In genomic region chr6:84009172-84009872, GRCm38 (mm10) we compare ENCODE assay signal across 9 mouse cellular contexts. TPM values are rescaled to one million over a fixed set of nuclear protein-coding genes. Genes with fewer than 3 reads are reported as not detected.
DNase-seq lines count a peak whose midpoint lies in the region; ATAC-seq and TF ChIP-seq lines count a peak whose summit lies in the region.
"Had no signal": no experiment of that assay in that cellular context is flagged by ENCODE, and none has a peak within 500 bp of the region (broad histone marks: within the 10 kb centered on the region; RNA-seq: fewer than 3 reads in every experiment).

No protein-coding gene starts in this region.

- TF ChIP-seq CTCF in hindbrain, postnatal 0 days (IDR thresholded peaks at IDR 0.05; ENCODE audit: low read depth) = no peak

- peaks cover 31% of the 10 kb centered on the region for H3K4me1 ChIP-seq in forebrain, embryonic 12.5 days
- H3K4me1 ChIP-seq in hindbrain, postnatal 0 days (ENCODE audit: insufficient read depth, low read length) = peaks cover 17% of the 10 kb centered on the region
- H3K4me1 ChIP-seq in midbrain, embryonic 13.5 days (replicated peaks) = peaks cover 29% of the 10 kb centered on the region

- peak; percentile 13 for DNase-seq in adrenal gland, postnatal 14 days
- DNase-seq in adrenal gland, postnatal 25 days = no peak
- no peak for DNase-seq in hindbrain, postnatal 0 days (ENCODE audit: low spot score)
- DNase-seq in frontal cortex, postnatal 14 days (ENCODE audit: low spot score in 2 of 2) = no peak
- DNase-seq in right cerebral cortex, postnatal 4 days = no peak
- DNase-seq in urinary bladder, postnatal 4 days (ENCODE audit: low spot score in 2 of 2) = no peak

- H3K9me3 ChIP-seq in forebrain, embryonic 12.5 days = no peaks in the 10 kb centered on the region
- H3K9me3 ChIP-seq in hindbrain, postnatal 0 days (ENCODE audit: low read length) = no peaks in the 10 kb centered on the region
- no peaks in the 10 kb centered on the region for H3K9me3 ChIP-seq in midbrain, embryonic 13.5 days

- peak overlapping the region; percentile 83 for H3K4me2 ChIP-seq in forebrain, embryonic 12.5 days
- peak overlapping the region; percentile 87 for H3K4me2 ChIP-seq in hindbrain, postnatal 0 days (ENCODE audit: low read depth, low read length)
- peak overlapping the region; percentile 87 for H3K4me2 ChIP-seq in midbrain, embryonic 13.5 days (replicated peaks)

- no peak for ATAC-seq in forebrain, embryonic 12.5 days (ENCODE audit: low FRiP score)
- ATAC-seq in hindbrain, postnatal 0 days = 0 out of 2 replicates have a peak, but pooled peaks have one; percentile 2
- ATAC-seq in midbrain, embryonic 13.5 days = no peak; the same call in 1 of the 2 replicates

- H3K9ac ChIP-seq in forebrain, embryonic 12.5 days = peak overlapping the region; percentile 42; the same call in 1 of the 2 replicates
- peak overlapping the region; percentile 22; the same call in 1 of the 2 replicates for H3K9ac ChIP-seq in hindbrain, postnatal 0 days (replicated peaks; ENCODE audit: low read length)
- H3K9ac ChIP-seq in midbrain, embryonic 13.5 days (replicated peaks) = peak overlapping the region; percentile 62; the same call in 1 of the 2 replicates

- peaks cover 17% of the 10 kb centered on the region for H3K27me3 ChIP-seq in forebrain, embryonic 12.5 days
- no peaks in the 10 kb centered on the region for H3K27me3 ChIP-seq in hindbrain, postnatal 0 days (ENCODE audit: insufficient read depth, low read length)
- H3K27me3 ChIP-seq in midbrain, embryonic 13.5 days = peaks cover 10% of the 10 kb centered on the region

- peak overlapping the region; percentile 44 for H3K4me3 ChIP-seq in forebrain, embryonic 12.5 days (replicated peaks)
- peak overlapping the region; percentile 38 for H3K4me3 ChIP-seq in hindbrain, postnatal 0 days (ENCODE audit: low read length)
- peak overlapping the region; percentile 48 for H3K4me3 ChIP-seq in midbrain, embryonic 13.5 days (replicated peaks)

- no peaks in the 10 kb centered on the region for H3K36me3 ChIP-seq in forebrain, embryonic 12.5 days (replicated peaks)
- no peaks in the 10 kb centered on the region for H3K36me3 ChIP-seq in hindbrain, postnatal 0 days (ENCODE audit: insufficient read depth, low read length)
- H3K36me3 ChIP-seq in midbrain, embryonic 13.5 days = no peaks in the 10 kb centered on the region

- WGBS in forebrain, embryonic 12.5 days = 27% methylated on average over 8 of the region's 8 CpGs
- 35% methylated on average over 8 of the region's 8 CpGs for WGBS in hindbrain, postnatal 0 days
- WGBS in midbrain, embryonic 13.5 days = 21% methylated on average over 8 of the region's 8 CpGs

- H3K27ac ChIP-seq in forebrain, embryonic 12.5 days = no peak overlapping the region
- no peak overlapping the region for H3K27ac ChIP-seq in hindbrain, postnatal 0 days
- H3K27ac ChIP-seq in midbrain, embryonic 13.5 days = no peak overlapping the region

RNA-seq across cellular contexts. Expression of gene Dysf, which starts 0.9 kb away (rescaled TPM):
- total RNA-seq in adrenal gland, postnatal 14 days (2021) = 42.4 and 49.2 TPM in 2 replicates
- 48.0 and 57.7 TPM in 2 replicates for total RNA-seq in adrenal gland, postnatal 25 days (2021)
- polyA plus RNA-seq in forebrain, embryonic 12.5 days (2016; fragmentation: Nextera tagmentation; extraction: Ambion mirVana) = 3.7 and 4.3 TPM in 2 replicates
- total RNA-seq in hindbrain, postnatal 0 days (2014; rRNA removed) = 1.9 and 2.4 TPM in 2 replicates
- polyA plus RNA-seq in hindbrain, postnatal 0 days (2015; fragmentation: Nextera tagmentation; extraction: Ambion mirVana) = 1.6 and 2.0 TPM in 2 replicates
- polyA plus RNA-seq in midbrain, embryonic 13.5 days (2015; fragmentation: Nextera tagmentation; extraction: Ambion mirVana) = 2.0 and 2.6 TPM in 2 replicates
- total RNA-seq: common myeloid progenitor, adult 5-6 weeks had no signal

Comparison
In these comparisons a context has a peak if more than half of its experiments do, and no peak if none do; other contexts are left out.
1. RNA of gene Dysf, which starts 0.9 kb away (total RNA-seq): 42.4 to 49.2 TPM in adrenal gland, postnatal 14 days and 48.0 to 57.7 TPM in adrenal gland, postnatal 25 days; 1.9 to 2.4 TPM in hindbrain, postnatal 0 days; every median in the first group is over 10 times any median in the second.
2. Peak in every context shown above with its lines, with median percentiles within 50 percentile points of each other: H3K4me2 ChIP-seq, H3K4me3 ChIP-seq and H3K9ac ChIP-seq.